Mouse (Mus musculus) midbrain, embryonic 11.5 days (tissue): Measurements from ENCODE around the gene Cenpx. TPM values are rescaled to one million over a fixed set of nuclear protein-coding genes. Genes with fewer than 3 reads are reported as not detected.

Experiments
- ATAC-seq: fragments of 200-750 bp; cut with Nextera tagmentation; 2 replicates; pipeline ENCODE4 v1.8.0; 2017; ENCODE audit warnings: moderate TSS enrichment, moderate library complexity; ENCODE audit not compliant: low FRiP score
- DNase-seq: peaks from one replicate; pipeline ENCODE4 v3.0.0; 2015; ENCODE audit warnings: low spot score; ENCODE audit errors: missing footprints
- H3K27ac ChIP-seq: fragments of 300-500 bp; sonication (generic); 2 replicates; pipeline ENCODE4 v1.5.1; 2014; ENCODE audit warnings: low read depth, low read length
- H3K27me3 ChIP-seq: fragments of 300-500 bp; sonication (generic); 2 replicates; pipeline ENCODE4 v1.6.1; 2014; ENCODE audit warnings: mild to moderate bottlenecking, low read length, moderate library complexity, mixed read lengths; ENCODE audit not compliant: control insufficient read depth, insufficient read depth
- H3K36me3 ChIP-seq: fragments of 300-500 bp; sonication (generic); 2 replicates; pipeline ENCODE4 v1.6.1; 2014; ENCODE audit warnings: mild to moderate bottlenecking, low read length, moderate library complexity, mixed read lengths; ENCODE audit not compliant: control insufficient read depth, insufficient read depth
- H3K4me1 ChIP-seq: fragments of 300-500 bp; sonication (generic); 2 replicates; pipeline ENCODE4 v1.6.1; 2014; ENCODE audit warnings: low read length; ENCODE audit not compliant: control insufficient read depth, insufficient read depth
- H3K4me2 ChIP-seq: fragments of 300-500 bp; sonication (generic); 2 replicates; pipeline ENCODE4 v1.6.1; 2014; ENCODE audit warnings: mild to moderate bottlenecking, moderate library complexity
- H3K4me3 ChIP-seq: fragments of 300-500 bp; sonication (generic); 2 replicates; pipeline ENCODE4 v1.5.1; 2014; ENCODE audit warnings: low read depth, low read length
- H3K9ac ChIP-seq: fragments of 300-500 bp; sonication (generic); 2 replicates; pipeline ENCODE4 v1.6.1; 2014; ENCODE audit warnings: low read length
- H3K9me3 ChIP-seq: fragments of 300-500 bp; sonication (generic); 2 replicates; pipeline ENCODE4 v1.6.1; 2016; ENCODE audit warnings: low read length; ENCODE audit not compliant: control insufficient read depth
- WGBS: fragments of 180-500 bp; shearing (Covaris S2); extraction: QIAGEN DNeasy Blood & Tissue Kit; methylation state at CpG from one replicate; pipeline ENCODE4 v1.1.7; 2014; 5-methylcytosine and 5-hydroxymethylcytosine counted together
- polyA plus RNA-seq: library from polyadenylated mRNA; unstranded; fragments of >200 nt; fragmentation: Nextera tagmentation; extraction: Ambion mirVana; gene quantifications from 2 replicates; pipeline ENCODE4 v1.2.1, GENCODE M21; 2014

Gene Cenpx
- polyA plus RNA-seq, 1 experiment from 2014 or later, result 131 TPM

DNA sequence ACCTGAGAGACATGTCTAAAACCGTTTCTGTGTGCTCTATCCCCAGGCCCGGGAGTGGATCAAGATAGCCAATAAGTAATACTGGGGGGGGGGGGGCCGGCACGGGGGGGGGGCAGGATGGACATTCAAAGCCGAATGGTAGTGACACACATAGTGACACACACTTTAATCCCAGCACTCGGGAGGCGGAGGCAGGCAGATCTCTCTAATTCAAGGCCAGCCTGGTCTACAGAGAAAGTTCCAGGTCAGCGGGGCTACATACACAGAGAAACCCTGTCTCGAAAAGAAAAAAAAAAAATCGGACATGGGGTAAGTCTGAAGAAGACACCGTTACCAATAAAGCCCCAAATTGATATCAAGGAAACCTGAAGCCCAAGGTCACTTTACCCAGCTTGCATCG is 14.0 kb upstream of the Cenpx start:
- Histone ChIP-seq H3K4me1 (peaks cover 3% of the 10 kb centered on the region; the same call in 1 of the 2 replicates), H3K36me3 (no peaks in the 10 kb centered on the region), H3K4me3 (no peak overlapping the region), H3K4me2 (no peak overlapping the region), H3K9me3 (no peaks in the 10 kb centered on the region), H3K27me3 (peaks cover 10% of the 10 kb centered on the region; the same call in 1 of the 2 replicates), H3K9ac (no peak overlapping the region), H3K27ac (no peak overlapping the region)
- DNase-seq, result no peak
- 54% methylated on average over 12 of the region's 12 CpGs for whole genome bisulfite sequencing
- peak; percentile 11; the same call in 1 of the 2 replicates for ATAC-seq

GRCm38 (mm10) chr11:120727169-120727527 is 13.6 kb upstream of the Cenpx start, which contains the start of gene Dcxr:
Gene Dcxr, minus strand, starts transcription at chr11:120727281.
- peak; percentile 88 for ATAC-seq
- Histone ChIP-seq H3K27me3 (peaks cover 14% of the 10 kb centered on the region; the same call in 1 of the 2 replicates), H3K9ac (peak within 1 kb of the TSS; percentile 57; the same call in 1 of the 2 replicates), H3K36me3 (no peaks in the 10 kb centered on the region), H3K4me2 (peak within 1 kb of the TSS; percentile 65), H3K27ac (no peak within 1 kb of the TSS), H3K4me3 (peak within 1 kb of the TSS; percentile 54), H3K9me3 (no peaks in the 10 kb centered on the region), H3K4me1 (peaks cover 5% of the 10 kb centered on the region; the same call in 1 of the 2 replicates)
- peak; percentile 94 for DNase-seq
- WGBS, result 0% methylated on average over 14 of the region's 14 CpGs

GRCm38 (mm10) chr11:120726243-120727168 is 13.0 kb upstream of the Cenpx start:
- H3K9ac ChIP-seq, result peak overlapping the region; percentile 57; the same call in 1 of the 2 replicates
- H3K27me3 ChIP-seq, result peaks cover 20% of the 10 kb centered on the region; the same call in 1 of the 2 replicates
- H3K27ac ChIP-seq, result no peak overlapping the region
- peaks cover 11% of the 10 kb centered on the region for H3K4me1 ChIP-seq
- no peaks in the 10 kb centered on the region for H3K36me3 ChIP-seq
- peak; percentile 43 for ATAC-seq
- no peak for DNase-seq
- H3K4me2 ChIP-seq, result peak overlapping the region; percentile 65
- WGBS, result 18% methylated on average over 36 of the region's 36 CpGs
- H3K9me3 ChIP-seq, result no peaks in the 10 kb centered on the region
- H3K4me3 ChIP-seq, result peak overlapping the region; percentile 54

- H3K9me3 ChIP-seq, result no peaks in the 10 kb centered on the region
- ATAC-seq (no peak), DNase-seq (no peak)
- no peak overlapping the region for H3K4me3 ChIP-seq
- H3K27me3 ChIP-seq, result peaks cover 22% of the 10 kb centered on the region; the same call in 1 of the 2 replicates
- WGBS, result 90% methylated on average over 7 of the region's 7 CpGs
- H3K9ac ChIP-seq, result no peak overlapping the region
- peaks cover 6% of the 10 kb centered on the region for H3K36me3 ChIP-seq
- no peak overlapping the region for H3K4me2 ChIP-seq
- peaks cover 15% of the 10 kb centered on the region for H3K4me1 ChIP-seq
- H3K27ac ChIP-seq, result no peak overlapping the region
Observed at GRCm38 (mm10) chr11:120723509-120723908, 10.0 kb upstream of the Cenpx start.

DNA sequence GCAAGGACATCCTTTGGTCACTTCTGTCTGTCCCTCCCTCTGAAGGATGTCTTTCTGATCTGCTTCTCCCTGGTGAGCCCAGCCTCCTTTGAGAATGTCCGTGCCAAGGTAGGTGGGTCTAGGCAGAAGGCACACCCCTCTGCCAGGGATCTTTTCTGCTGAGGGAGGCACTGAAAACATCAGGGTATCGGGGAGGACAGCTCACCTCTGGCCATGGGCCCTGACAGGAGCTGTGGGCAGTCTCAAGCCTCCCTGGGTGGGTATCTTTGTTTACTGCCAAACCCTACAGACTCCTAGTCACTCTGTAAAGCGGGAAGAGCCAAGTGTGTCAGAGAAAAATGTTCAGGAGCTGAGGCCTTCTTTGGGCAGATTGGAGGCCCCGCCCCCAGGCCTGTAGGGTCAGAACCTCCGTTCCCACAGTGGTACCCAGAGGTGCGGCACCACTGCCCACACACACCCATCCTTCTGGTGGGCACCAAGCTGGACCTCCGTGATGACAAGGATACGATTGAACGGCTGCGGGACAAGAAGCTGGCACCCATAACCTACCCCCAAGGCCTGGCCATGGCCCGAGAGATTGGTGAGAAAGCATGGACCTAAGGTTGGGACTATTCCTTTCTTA is 9.3 kb upstream of the Cenpx start:
- DNase-seq (no peak), ATAC-seq (no peak)
- Histone ChIP-seq H3K36me3 (peaks cover 11% of the 10 kb centered on the region), H3K4me2 (no peak overlapping the region), H3K9me3 (no peaks in the 10 kb centered on the region), H3K27ac (no peak overlapping the region), H3K4me1 (peaks cover 15% of the 10 kb centered on the region), H3K9ac (no peak overlapping the region), H3K27me3 (peaks cover 22% of the 10 kb centered on the region; the same call in 1 of the 2 replicates), H3K4me3 (no peak overlapping the region)
- 87% methylated on average over 11 of the region's 11 CpGs for WGBS

DNA sequence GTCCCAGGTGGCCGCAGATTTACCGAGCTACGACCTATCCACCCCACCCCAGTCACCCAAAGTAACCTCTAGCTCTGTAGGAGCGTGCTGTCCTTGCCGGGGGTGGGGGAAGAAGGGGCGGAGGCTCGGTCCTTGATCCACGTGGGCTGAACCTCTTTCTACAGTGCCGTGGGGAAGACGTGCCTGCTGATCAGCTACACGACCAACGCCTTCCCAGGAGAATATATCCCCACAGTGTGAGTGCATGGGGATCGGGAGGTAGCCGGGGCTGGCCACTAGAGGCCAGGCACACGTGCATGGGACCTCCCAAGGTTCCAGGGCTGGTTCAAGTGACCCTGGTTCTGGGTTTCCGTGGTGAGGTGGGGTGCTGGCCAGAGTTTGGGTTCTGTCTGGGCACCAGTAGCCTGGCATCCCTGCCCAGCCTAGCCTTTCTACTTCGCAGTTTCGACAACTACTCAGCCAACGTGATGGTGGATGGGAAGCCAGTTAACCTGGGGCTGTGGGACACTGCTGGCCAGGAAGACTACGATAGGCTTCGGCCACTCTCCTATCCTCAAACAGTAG is 8.6 kb upstream of the Cenpx start:
- Histone ChIP-seq H3K36me3 (peaks cover 11% of the 10 kb centered on the region), H3K9ac (peak overlapping the region; percentile 77), H3K4me1 (peaks cover 15% of the 10 kb centered on the region), H3K27me3 (peaks cover 22% of the 10 kb centered on the region; the same call in 1 of the 2 replicates), H3K4me3 (peak overlapping the region; percentile 57), H3K4me2 (peak overlapping the region; percentile 97), H3K27ac (no peak overlapping the region), H3K9me3 (no peaks in the 10 kb centered on the region)
- WGBS, result 19% methylated on average over 21 of the region's 21 CpGs
- ATAC-seq (0 out of 2 replicates have a peak, but pooled peaks have one; percentile 1), DNase-seq (no peak)

- peak; percentile 90 for ATAC-seq
- Histone ChIP-seq H3K4me1 (peaks cover 12% of the 10 kb centered on the region), H3K36me3 (peaks cover 14% of the 10 kb centered on the region), H3K9ac (peak within 1 kb of the TSS; percentile 77), H3K9me3 (no peaks in the 10 kb centered on the region), H3K27ac (no peak within 1 kb of the TSS), H3K27me3 (peaks cover 22% of the 10 kb centered on the region; the same call in 1 of the 2 replicates), H3K4me3 (peak within 1 kb of the TSS; percentile 57), H3K4me2 (peak within 1 kb of the TSS; percentile 97)
- 1% methylated on average over 88 of the region's 90 CpGs for WGBS
- peak; percentile 98 for DNase-seq
Observed at GRCm38 (mm10) chr11:120721124-120722066, 7.9 kb upstream of the Cenpx start, which contains the start of gene Rac3. Gene Rac3, plus strand, starts transcription at chr11:120721470.

GRCm38 (mm10) chr11:120720450-120720849 is 6.9 kb upstream of the Cenpx start:
- 11% methylated on average over 17 of the region's 17 CpGs for WGBS
- peaks cover 17% of the 10 kb centered on the region for H3K36me3 ChIP-seq
- H3K4me2 ChIP-seq, result peak overlapping the region; percentile 97
- peak; percentile 28 for ATAC-seq
- H3K27ac ChIP-seq, result no peak overlapping the region
- peak overlapping the region; percentile 77 for H3K9ac ChIP-seq
- H3K4me1 ChIP-seq, result peaks cover 12% of the 10 kb centered on the region
- no peaks in the 10 kb centered on the region for H3K9me3 ChIP-seq
- DNase-seq, result peak; percentile 99
- H3K27me3 ChIP-seq, result peaks cover 16% of the 10 kb centered on the region; the same call in 1 of the 2 replicates
- peak overlapping the region; percentile 57; the same call in 1 of the 2 replicates for H3K4me3 ChIP-seq
